Mouse (Mus musculus): ENCODE data around the gene Susd6. TPM values are rescaled to one million over a fixed set of nuclear protein-coding genes. Genes with fewer than 3 reads are reported as not detected.
A peak's percentile ranks its signal among the peaks of the same experiment; 100 is the strongest.

The Susd6 gene
- total and polyA plus RNA-seq, 3 experiments: 7.8 to 11.0 (median 8.7) TPM

- TF ChIP-seq IRF4 (IDR thresholded peaks at IDR 0.05; ENCODE audit: low read depth, low read length): peak; percentile 12; the same call in 1 of the 2 replicates
- no peak for TF ChIP-seq POLR2AphosphoS2 (IDR thresholded peaks at IDR 0.05; ENCODE audit: low read depth, low read length)
- no peak for TF ChIP-seq NRF1 (IDR thresholded peaks at IDR 0.05; ENCODE audit: low read depth, low read length)
- no peak for TF ChIP-seq CHD2 (IDR thresholded peaks at IDR 0.05; ENCODE audit: low read length)
- no peak for TF ChIP-seq EP300 (IDR thresholded peaks at IDR 0.05; ENCODE audit: low read length)
- TF ChIP-seq TBP (conservative IDR thresholded peaks at IDR 0.05; ENCODE audit: low read depth, low read length): no peak
- TF ChIP-seq JUN (IDR thresholded peaks at IDR 0.05; ENCODE audit: insufficient read depth, low read depth, low read length): no peak
These were observed 127.5 kb downstream of the Susd6 start (continued) for GRCm38 (mm10) chr12:80917764-80918163.

DNA sequence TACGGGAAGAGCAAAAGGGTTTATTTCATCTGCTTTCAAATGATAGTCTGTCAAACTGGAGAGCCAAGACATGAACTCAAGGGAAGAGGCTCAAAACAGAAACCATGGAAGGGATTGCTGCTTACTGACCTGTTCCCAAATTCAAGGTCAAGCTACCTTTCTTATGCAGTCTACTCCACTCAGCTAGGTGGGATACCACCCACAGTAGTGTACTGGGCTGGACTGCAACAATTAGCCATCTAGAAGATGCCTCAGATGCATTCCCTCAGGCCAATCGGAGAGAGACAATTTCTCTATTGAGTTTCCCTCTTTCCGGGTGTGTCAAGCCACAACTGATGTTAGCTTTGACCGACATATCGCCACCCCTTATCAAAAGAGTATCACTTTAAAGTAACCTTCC is 131.0 kb downstream of the Susd6 start:
- Histone ChIP-seq H3K36me3 (replicated peaks in 1 of 2; ENCODE audit: control insufficient read depth in 1 of 2, insufficient read depth in 1 of 2, low read length in 1 of 2) (no peaks in the 10 kb centered on the region), H3K4me1 (ENCODE audit: control insufficient read depth in 1 of 2, insufficient read depth in 2 of 2) (peaks cover 0 to 2% of the 10 kb centered on the region in 2 experiments; a peak in 1 of 4 replicates), H3K79me2 (replicated peaks; ENCODE audit: control insufficient read depth, extremely low read depth, insufficient read depth, poor library complexity, severe bottlenecking) (no peaks in the 10 kb centered on the region), H3K9me3 (replicated peaks; ENCODE audit: low read length) (no peaks in the 10 kb centered on the region), H3K9ac (ENCODE audit: insufficient read depth, low read depth) (no peak overlapping the region), H3K27me3 (replicated peaks) (peaks cover 1% of the 10 kb centered on the region), H3K4me3 (replicated peaks in 1 of 3; ENCODE audit: low read depth in 2 of 3, low read length in 2 of 3, poor library complexity in 1 of 3) (no peak overlapping the region), H3K4me2 (ENCODE audit: insufficient read depth, low read depth, poor library complexity, severe bottlenecking) (no peak overlapping the region), H3K27ac (ENCODE audit: insufficient read depth, low read depth) (no peak overlapping the region)
- no peak for DNase-seq (ENCODE audit: extremely low read depth)
- in situ Hi-C loops (cut with MboI; ENCODE audit: low pct_ligation_motif_present, low pct_unique_long_range_greater_than_20kb, low sequenced_read_pairs): no loop called here
- no peak for TF ChIP-seq KAT2A (IDR thresholded peaks at IDR 0.05; ENCODE audit: insufficient replicate concordance, low read length)
- no peak for TF ChIP-seq BHLHE40 (IDR thresholded peaks at IDR 0.05; ENCODE audit: low read depth, low read length)
- TF ChIP-seq ZC3H11A (IDR thresholded peaks at IDR 0.05; ENCODE audit: low read depth, low read length): no peak
- dilution Hi-C loops (cut with MboI; ENCODE audit: extremely low pct_ligation_motif_present, extremely low pct_unique_long_range_greater_than_20kb, low sequenced_read_pairs): no loop called here

GRCm38 (mm10) chr12:80922869-80923268 is 132.6 kb downstream of the Susd6 start:
- H3K9ac ChIP-seq (ENCODE audit: insufficient read depth, low read depth): no peak overlapping the region
- TF ChIP-seq BHLHE40 (IDR thresholded peaks at IDR 0.05; ENCODE audit: low read depth, low read length) (no peak), JUN (IDR thresholded peaks at IDR 0.05; ENCODE audit: insufficient read depth, low read depth, low read length) (no peak), ZNF384 (IDR thresholded peaks at IDR 0.05; ENCODE audit: low read depth, low read length) (no peak), TCF12 (IDR thresholded peaks at IDR 0.05; ENCODE audit: low read depth, low read length) (no peak), EP300 (IDR thresholded peaks at IDR 0.05; ENCODE audit: low read length) (no peak), MAZ (IDR thresholded peaks at IDR 0.05; ENCODE audit: low read depth, low read length) (no peak), NRF1 (IDR thresholded peaks at IDR 0.05; ENCODE audit: low read depth, low read length) (no peak), ZMIZ1 (IDR thresholded peaks at IDR 0.05; ENCODE audit: low read depth, low read length) (no peak), E2F4 (IDR thresholded peaks at IDR 0.05; ENCODE audit: insufficient replicate concordance, low read depth, low read length) (no peak), ZC3H11A (IDR thresholded peaks at IDR 0.05; ENCODE audit: low read depth, low read length) (no peak), POLR2AphosphoS2 (IDR thresholded peaks at IDR 0.05; ENCODE audit: low read depth, low read length) (no peak), ZKSCAN1 (IDR thresholded peaks at IDR 0.05; ENCODE audit: borderline replicate concordance, low read depth, low read length) (no peak), MAX (IDR thresholded peaks at IDR 0.05; ENCODE audit: low read length) (no peak)
- dilution Hi-C loops (cut with MboI; ENCODE audit: extremely low pct_ligation_motif_present, extremely low pct_unique_long_range_greater_than_20kb, low sequenced_read_pairs) (no loop called here), in situ Hi-C loops (cut with MboI; ENCODE audit: low pct_ligation_motif_present, low pct_unique_long_range_greater_than_20kb, low sequenced_read_pairs) (no loop called here)
- no peak overlapping the region for H3K4me2 ChIP-seq (ENCODE audit: insufficient read depth, low read depth, poor library complexity, severe bottlenecking)
- no peaks in the 10 kb centered on the region for H3K79me2 ChIP-seq (replicated peaks; ENCODE audit: control insufficient read depth, extremely low read depth, insufficient read depth, poor library complexity, severe bottlenecking)
- H3K27me3 ChIP-seq (replicated peaks): peaks cover 1% of the 10 kb centered on the region
- peaks cover 0 to 2% of the 10 kb centered on the region in 2 experiments; a peak in 1 of 4 replicates for H3K4me1 ChIP-seq (ENCODE audit: control insufficient read depth in 1 of 2, insufficient read depth in 2 of 2)
- DNase-seq (ENCODE audit: extremely low read depth): no peak
- H3K36me3 ChIP-seq (replicated peaks in 1 of 2; ENCODE audit: control insufficient read depth in 1 of 2, insufficient read depth in 1 of 2, low read length in 1 of 2): no peaks in the 10 kb centered on the region
- H3K27ac ChIP-seq (ENCODE audit: insufficient read depth, low read depth): no peak overlapping the region
- no peaks in the 10 kb centered on the region for H3K9me3 ChIP-seq (replicated peaks; ENCODE audit: low read length)
- H3K4me3 ChIP-seq (replicated peaks in 1 of 3; ENCODE audit: low read depth in 2 of 3, low read length in 2 of 3, poor library complexity in 1 of 3): no peak overlapping the region

Measured in CH12.LX (cell line).